Mouse (Mus musculus) regulatory T cell (primary cell): ENCODE measurements around the gene Mydgf.

Experiments
- in situ Hi-C: fragments of 300-600 bp; cut with MboI, MseI; formaldehyde crosslinking; loops from one replicate; pipeline ENCODE4 v1.15.1; 2025; ENCODE audit warnings: high pct_unique_total_duplicates

Gene Mydgf

DNA sequence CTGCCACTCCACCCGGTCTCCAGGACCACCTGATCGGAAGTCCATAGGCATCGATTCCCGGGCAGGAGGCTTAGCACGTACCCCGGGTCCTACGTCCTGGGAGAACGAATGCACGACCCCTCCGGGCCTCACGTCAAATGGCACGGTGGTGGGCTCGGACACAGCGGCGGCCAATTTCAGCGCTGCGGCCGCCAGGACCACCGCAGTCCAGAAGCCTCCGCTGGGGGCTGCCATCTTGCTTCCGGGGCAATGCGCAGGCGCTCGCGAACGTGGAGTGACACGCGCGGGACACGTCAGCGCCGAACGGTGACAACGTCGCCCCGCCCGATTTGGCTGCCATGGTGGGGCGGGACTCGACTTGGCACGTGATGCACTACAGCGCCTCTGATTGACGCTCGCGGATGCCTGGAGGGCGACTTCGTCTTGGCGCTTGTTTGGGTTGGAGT is at the start of gene Mydgf:
Mydgf (minus strand) TSS at position 263 of the 446 bp plus-strand sequence.
- in situ Hi-C loops, result no loop called here

DNA sequence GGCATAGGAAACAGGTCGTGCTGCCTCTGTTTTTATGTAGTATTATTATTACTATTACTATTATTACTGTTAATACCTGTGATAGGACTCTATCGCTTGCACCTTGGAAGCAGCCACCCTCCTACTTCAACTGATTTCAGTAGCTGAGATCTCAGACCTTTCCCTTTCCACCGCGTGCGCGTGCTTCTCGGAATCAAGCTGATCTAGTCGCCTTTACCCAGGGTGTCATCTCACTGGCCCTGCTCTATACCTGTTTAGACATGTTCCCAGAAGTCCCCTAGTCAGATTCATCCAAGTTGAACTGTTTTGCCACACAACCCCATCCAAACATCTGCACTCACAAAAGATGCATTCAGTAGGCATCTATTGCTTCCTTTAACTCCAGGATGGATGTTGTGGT is 49.7 kb upstream of the Mydgf start:
- in situ Hi-C loops, result no loop called here

DNA sequence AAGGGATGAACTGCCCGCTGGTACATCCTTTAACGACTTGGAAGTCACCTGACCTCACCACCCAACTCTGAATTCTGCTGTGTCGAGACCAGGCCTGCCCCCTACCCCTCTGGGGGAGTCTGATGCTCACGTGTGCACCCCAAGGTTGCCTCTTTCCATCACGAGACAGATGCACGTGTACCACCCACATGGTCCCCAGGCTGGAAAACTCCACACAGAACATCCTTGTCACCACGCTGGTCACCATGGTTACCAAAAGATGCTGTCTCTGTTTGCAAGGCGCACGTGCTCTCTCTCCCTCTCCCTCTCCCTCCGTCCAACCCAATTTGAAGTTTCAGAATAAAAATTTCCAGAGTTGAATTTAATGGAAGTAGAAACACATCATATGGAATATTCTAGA is 46.2 kb upstream of the Mydgf start:
- in situ Hi-C loops, result no loop called here

DNA sequence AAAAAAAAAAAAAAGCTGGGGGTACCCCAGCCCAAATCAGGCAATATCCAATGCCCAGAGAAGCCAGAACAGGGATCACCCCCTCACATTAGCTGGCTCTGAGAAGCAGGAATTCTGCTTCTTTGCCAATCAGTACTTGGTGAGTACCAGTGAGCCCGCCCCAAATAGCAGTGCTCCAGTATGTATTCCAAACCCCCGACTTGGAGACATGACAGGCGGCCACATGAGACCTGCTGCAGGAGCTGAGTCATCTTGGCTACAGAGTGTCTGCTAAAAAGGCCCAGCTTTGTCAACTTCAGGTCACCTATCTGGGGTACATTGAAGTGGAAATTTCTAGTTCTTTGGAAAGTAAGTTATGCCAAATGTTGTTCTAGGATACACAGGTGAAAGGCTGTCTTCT is 42.8 kb upstream of the Mydgf start:
- in situ Hi-C loops, result no loop called here

- in situ Hi-C loops, result no loop called here
These were observed 41.2 kb upstream of the Mydgf start for GRCm38 (mm10) chr17:56224916-56225315.

DNA sequence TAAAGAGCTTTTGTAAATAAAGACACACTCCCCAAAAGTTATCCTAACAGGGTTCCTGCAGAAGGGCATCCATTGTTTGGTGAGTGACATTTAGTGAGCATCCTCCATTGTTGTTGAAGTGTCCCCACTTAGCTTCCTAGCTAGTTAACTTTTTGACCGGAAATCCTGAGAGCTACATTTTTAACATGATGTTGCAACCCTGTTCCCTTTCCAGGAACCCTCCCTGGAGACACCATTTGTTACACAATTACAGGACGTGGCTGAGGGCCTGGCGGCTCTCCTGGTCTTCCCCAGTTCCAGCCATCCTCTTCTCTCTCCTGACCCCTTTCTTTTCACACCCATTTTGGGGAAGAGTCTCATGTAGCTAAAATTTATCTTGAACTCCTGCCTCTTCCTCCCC is 36.1 kb upstream of the Mydgf start:
- in situ Hi-C loops, result no loop called here

DNA sequence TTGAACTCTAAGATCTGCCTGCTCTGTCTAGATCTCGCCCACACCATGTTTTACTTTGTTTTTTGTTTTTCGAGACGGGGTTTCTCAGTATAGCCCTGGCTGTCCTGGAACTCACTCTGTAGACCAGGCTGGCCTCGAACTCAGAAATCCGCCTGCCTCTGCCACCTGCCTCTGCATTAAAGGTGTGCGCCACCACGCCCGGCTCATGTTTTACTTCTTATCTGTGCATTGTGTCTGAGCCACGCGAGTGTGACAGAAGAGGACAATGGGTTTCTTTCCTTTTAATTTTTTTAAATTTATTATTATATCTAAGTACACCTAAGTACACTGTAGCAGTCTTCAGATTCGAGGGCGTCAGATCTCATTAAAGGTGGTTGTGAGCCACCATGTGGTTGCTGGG is 35.5 kb upstream of the Mydgf start:
- in situ Hi-C loops, result no loop called here

GRCm38 (mm10) chr17:56218377-56219191 is 34.9 kb upstream of the Mydgf start, which contains the start of gene Dpp9:
Gene Dpp9, minus strand, starts transcription at chr17:56218905.
- in situ Hi-C loops, result no loop called here

DNA sequence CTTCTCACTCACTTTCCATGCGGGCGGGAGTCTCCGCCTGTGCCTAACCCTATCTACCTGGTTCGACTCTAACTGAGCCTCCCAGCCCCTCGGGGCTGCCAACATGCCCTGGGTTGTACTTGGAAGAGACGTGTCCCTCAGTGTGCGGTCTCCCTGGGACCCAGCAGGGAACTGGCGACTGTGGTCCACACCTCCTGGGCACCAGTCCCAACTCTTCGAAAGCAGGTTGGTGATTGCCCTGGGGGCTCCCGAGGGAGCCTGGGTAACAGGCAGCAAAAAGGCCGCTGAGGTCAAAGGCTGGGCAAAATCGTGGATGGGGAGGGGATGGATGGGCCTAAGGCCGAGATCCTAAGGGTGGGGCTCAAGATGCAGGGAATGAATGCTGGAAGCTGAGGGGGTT is 34.0 kb upstream of the Mydgf start:
- in situ Hi-C loops, result no loop called here

DNA sequence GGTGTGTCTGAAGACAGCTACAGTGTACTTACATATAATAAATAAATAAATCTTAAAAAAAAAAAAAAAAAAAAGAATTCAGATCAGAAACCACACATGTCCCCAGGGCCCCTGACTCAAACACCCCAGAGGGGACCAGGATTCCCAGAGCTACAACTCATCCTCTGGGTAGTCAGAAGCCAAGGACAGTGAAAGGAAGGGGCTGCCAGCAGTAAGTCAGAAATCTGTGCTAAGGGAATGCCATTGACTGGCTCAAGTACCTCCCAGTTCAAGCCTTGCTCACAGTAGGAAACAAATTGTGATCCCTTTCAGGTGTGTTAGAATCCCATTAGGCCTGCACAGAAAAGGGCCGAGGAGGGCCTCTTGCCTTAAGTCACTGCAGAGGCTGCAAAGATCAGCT is 30.5 kb upstream of the Mydgf start:
- in situ Hi-C loops, result loop anchor here (5.0 kb wide), 1 partner anchor 33 kb away; no protein-coding TSS in a partner anchor

DNA sequence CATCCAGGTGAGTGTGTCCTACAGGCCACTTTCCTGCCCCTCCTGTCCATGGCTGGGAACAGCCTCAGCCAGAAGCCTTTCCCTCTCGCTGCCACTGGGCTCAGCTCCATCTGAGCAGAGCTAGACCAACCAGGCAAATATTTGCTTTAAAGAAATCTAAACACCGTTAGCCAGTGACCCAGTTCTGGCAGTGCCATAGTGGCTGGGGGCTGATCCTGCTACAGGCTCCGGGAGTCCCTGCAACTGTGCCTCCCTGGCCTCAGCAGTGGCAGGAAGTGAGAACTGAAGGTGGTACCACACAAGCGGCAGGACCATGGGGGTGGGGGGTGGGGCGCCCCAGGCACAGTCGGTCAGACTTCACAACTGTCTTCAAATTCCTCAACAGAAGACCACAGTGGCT is 29.0 kb upstream of the Mydgf start:
- in situ Hi-C loops, result loop anchor here (5.0 kb wide), 1 partner anchor 35 kb away; no protein-coding TSS in a partner anchor

- in situ Hi-C loops, result loop anchor here (5.0 kb wide), 1 partner anchor 36 kb away; no protein-coding TSS in a partner anchor
These were observed 27.4 kb upstream of the Mydgf start for GRCm38 (mm10) chr17:56211090-56211489.

DNA sequence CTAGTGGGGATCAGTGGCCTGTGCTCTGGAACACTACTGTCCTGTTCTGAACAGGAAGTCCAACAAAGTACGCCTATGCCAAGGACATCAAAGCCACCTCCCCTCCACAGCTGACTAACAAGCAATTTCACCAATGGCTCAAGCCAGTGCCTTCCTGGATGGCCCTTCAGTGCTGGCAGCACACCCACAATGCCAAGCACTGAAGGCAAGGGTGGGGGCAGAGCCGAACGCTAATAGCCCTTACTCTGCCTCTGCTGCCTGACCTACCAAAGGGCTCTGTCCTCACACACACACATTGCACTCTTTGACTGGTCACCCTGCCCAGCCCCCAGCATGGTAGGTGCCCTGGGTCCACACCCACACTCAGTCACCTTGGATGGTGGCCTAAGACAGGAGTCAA is 25.1 kb upstream of the Mydgf start:
- in situ Hi-C loops, result no loop called here

- in situ Hi-C loops, result no loop called here
These were observed 24.3 kb upstream of the Mydgf start for GRCm38 (mm10) chr17:56207963-56208530.

DNA sequence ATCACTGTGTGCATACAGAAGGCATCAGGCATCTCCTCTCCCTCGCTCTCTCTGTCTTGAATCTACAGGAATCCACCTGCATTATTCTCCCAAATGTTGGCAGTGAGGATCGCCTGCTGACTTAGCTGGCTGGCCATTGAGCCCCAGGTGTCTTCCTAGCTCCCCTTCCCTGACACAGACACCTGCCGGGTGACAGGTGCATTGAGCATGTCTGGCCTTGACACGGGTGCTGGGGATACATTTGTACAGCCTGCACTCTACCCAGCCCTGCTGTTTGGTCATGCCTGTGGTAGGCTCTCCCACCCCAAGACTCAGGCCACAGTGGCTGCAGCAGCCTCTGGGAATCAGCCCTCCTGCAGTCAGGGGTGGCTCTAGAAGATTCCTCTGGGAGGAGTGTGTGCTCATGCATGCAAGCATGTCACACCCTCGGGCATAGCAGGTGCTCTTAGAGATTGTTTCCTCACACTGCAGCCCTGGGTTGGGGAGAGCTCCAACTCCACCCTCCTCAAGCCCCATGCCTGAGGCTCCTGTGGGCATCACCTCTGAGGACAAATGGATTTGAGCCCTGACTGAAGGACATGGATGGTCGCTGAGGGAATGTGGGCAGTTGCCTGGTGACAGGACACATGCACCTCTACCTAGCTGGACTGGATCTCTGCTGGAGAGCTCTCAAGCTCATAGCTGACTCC is 23.4 kb upstream of the Mydgf start:
- in situ Hi-C loops, result no loop called here

DNA sequence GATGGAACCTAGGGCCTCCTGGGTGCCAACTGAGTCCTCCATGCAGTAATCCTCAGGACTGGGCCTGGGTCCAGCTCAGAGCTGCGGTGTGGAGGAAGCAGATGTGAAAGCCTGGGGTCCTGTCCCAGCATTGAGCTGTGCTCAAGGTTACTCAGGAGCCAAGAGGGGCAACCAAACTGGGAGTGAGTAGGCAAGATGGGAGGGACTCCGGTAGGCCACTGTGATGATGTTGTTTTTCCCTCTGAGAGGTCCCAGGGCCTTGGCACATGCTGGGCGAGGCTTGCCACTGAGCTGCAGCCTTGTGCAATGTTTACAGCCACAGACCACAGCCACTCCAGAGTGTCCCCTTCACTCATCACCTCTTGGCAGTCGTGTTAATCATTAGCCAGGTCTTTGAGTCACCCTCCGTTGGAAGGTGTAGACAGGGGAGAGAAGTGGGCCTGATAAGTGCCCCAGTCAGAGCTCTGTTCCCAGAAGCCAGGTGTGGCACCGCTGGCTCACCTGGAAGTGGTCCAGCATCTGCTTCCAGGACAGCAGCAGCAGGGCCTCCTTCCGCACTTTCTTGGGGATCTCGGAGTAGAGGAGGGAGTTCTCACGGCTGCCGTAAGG is 22.7 kb upstream of the Mydgf start:
- in situ Hi-C loops, result no loop called here

GRCm38 (mm10) chr17:56203729-56204128 is 20.0 kb upstream of the Mydgf start:
- in situ Hi-C loops, result no loop called here

DNA sequence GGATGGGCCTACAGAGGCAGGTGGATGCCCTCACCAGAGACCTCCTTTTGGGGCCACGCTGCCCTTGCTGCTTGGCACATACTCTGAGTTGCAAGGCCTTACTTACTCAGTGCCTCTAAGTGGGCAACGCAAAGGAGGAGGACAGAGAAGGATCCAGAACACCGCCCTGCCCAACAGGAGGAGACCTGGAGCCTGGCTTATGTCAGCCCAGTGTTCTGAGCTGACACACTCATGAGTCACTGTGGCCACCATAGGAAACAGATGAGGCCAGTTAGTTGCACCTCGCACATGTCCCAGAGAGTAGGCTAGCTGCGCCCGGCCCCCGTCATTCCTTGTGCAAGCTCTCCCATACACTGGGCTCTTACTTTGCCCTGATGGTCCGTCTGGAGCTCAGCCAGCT is 18.8 kb upstream of the Mydgf start:
- in situ Hi-C loops, result no loop called here

GRCm38 (mm10) chr17:56201642-56202041 is 17.9 kb upstream of the Mydgf start:
- in situ Hi-C loops, result no loop called here

DNA sequence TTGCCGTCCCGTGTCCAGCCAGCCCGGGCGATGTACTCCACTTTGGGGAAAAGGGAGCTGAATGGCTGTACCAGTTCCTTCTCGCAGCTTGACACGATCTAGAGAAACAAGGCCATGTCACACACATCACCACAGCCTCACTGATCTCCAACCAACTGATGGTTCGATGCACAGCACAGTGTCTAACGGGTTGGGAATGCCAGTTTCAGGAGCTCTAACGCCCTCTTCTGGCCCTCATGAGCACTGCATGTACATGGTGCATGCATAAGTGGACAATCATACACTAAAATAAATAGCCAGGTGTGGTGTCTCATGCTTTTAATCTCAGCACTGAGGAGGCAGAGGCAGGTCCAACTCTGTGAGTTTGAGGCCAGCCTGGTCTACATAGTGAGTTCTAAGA is 16.9 kb upstream of the Mydgf start:
- in situ Hi-C loops, result no loop called here

DNA sequence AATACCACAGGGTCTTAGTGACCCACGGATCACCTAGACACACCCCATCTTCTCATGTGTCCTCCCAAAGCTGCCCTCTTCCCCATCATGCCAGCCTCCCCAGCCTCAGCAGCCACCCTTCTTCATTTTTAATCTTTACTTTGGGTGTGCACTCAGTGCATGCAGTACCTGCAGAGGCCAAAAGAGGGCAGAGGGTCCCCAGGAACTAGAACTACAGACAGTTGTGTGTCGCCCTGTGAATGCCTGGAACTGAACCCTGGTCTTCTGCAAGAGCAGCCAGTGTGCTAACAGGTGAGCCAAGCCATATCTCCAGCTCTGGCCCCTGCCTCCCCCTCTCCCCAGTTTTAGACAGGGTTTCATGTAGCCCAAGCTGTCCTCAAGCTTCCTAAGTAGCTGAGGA is 13.1 kb upstream of the Mydgf start:
- in situ Hi-C loops, result no loop called here

- in situ Hi-C loops, result no loop called here
These were observed 11.0 kb upstream of the Mydgf start for GRCm38 (mm10) chr17:56194765-56195164.
